Mouse (Mus musculus): ENCODE measurements around the gene Aasdh.

Aasdh gene

GRCm38 (mm10) chr5:76837018-76837417 is 68.3 kb downstream of the Aasdh start:
- no peak for DNase-seq

GRCm38 (mm10) chr5:76832529-76833210 is 72.6 kb downstream of the Aasdh start:
- DNase-seq = no peak

- no peak for DNase-seq
Observed at GRCm38 (mm10) chr5:76828527-76829240, 76.6 kb downstream of the Aasdh start.

Measured in lung, postnatal 14 days (tissue).